Mouse (Mus musculus) intestine, embryonic 14.5 days (tissue): ENCODE results near the gene Atp5b. TPM values are rescaled to one million over a fixed set of nuclear protein-coding genes. Genes with fewer than 3 reads are reported as not detected.
"Not testable (repeated sequence)": the region's sequence is repeated elsewhere in the genome, so short reads cannot be mapped to it uniquely, and the experiment has no call there.

ENCODE experiments used
- ATAC-seq: fragments of 200-750 bp; cut with Nextera tagmentation; replicated peaks from 2 replicates; pipeline ENCODE4 v1.8.0; 2017; ENCODE audit warnings: low read depth, moderate number of reproducible peaks, moderate TSS enrichment, moderate library complexity; ENCODE audit not compliant: low FRiP score, low TSS enrichment
- DNase-seq: peaks from one replicate; pipeline ENCODE4 v3.0.0-alpha.2; 2018; ENCODE audit warnings: low spot score
- H3K27ac ChIP-seq: fragments of 300-500 bp; sonication (generic); 2 replicates; pipeline ENCODE4 v1.5.1; 2014; ENCODE audit warnings: low read depth, mild to moderate bottlenecking, control low read depth
- H3K27me3 ChIP-seq: fragments of 300-500 bp; sonication (generic); replicated peaks from 2 replicates; pipeline ENCODE4 v1.6.1; 2014; ENCODE audit warnings: low read length, control low read depth; ENCODE audit not compliant: control insufficient read depth, insufficient read depth
- H3K36me3 ChIP-seq: fragments of 300-500 bp; sonication (generic); 2 replicates; pipeline ENCODE4 v1.6.1; 2014; ENCODE audit warnings: low read length, control low read depth; ENCODE audit not compliant: control insufficient read depth, insufficient read depth
- H3K4me1 ChIP-seq: fragments of 300-500 bp; sonication (generic); replicated peaks from 2 replicates; pipeline ENCODE4 v1.6.1; 2014; ENCODE audit warnings: low read length, control low read depth, mixed read lengths; ENCODE audit not compliant: control insufficient read depth, insufficient read depth
- H3K4me2 ChIP-seq: fragments of 300-500 bp; sonication (generic); 2 replicates; pipeline ENCODE4 v1.6.1; 2014; ENCODE audit warnings: low read length
- H3K4me3 ChIP-seq: fragments of 300-500 bp; sonication (generic); 2 replicates; pipeline ENCODE4 v1.5.1; 2014; ENCODE audit warnings: low read depth, low read length, control low read depth, mixed read lengths
- H3K9ac ChIP-seq: fragments of 300-500 bp; sonication (generic); 2 replicates; pipeline ENCODE4 v1.6.1; 2014; ENCODE audit warnings: mild to moderate bottlenecking, low read length
- H3K9me3 ChIP-seq: fragments of 300-500 bp; sonication (generic); 2 replicates; pipeline ENCODE4 v1.6.1; 2016; ENCODE audit warnings: low read length, control low read depth; ENCODE audit not compliant: control insufficient read depth
- WGBS: fragments of 180-500 bp; shearing (Covaris S2); extraction: QIAGEN DNeasy Blood & Tissue Kit; methylation state at CpG from one replicate; pipeline ENCODE4 v1.1.7; 2014; 5-methylcytosine and 5-hydroxymethylcytosine counted together
- polyA plus RNA-seq: library from polyadenylated mRNA; unstranded; fragments of >200 nt; fragmentation: Nextera tagmentation; extraction: Ambion mirVana; gene quantifications from 2 replicates; pipeline ENCODE4 v1.2.1, GENCODE M21; 2014

Gene Atp5b
- polyA plus RNA-seq, 1 experiment from 2014 or later, result 2,654 TPM

GRCm38 (mm10) chr10:128058601-128059151 is 24.4 kb upstream of the Atp5b start, which contains the start of gene Ptges3:
TSS of gene Ptges3 (plus strand) at chr10:128058954.
- Histone ChIP-seq H3K9me3 (no peaks in the 10 kb centered on the region), H3K27me3 (no peaks in the 10 kb centered on the region), H3K4me3 (peak within 1 kb of the TSS; percentile 90), H3K4me2 (peak within 1 kb of the TSS; percentile 91), H3K9ac (peak within 1 kb of the TSS; percentile 95), H3K36me3 (peaks cover 13% of the 10 kb centered on the region), H3K4me1 (peaks cover 18% of the 10 kb centered on the region), H3K27ac (peak within 1 kb of the TSS; percentile 93)
- WGBS, result under 1% methylated on average over 71 of the region's 72 CpGs
- ATAC-seq (peak; percentile 91), DNase-seq (peak; percentile 95)

GRCm38 (mm10) chr10:128059207-128059981 is 23.7 kb upstream of the Atp5b start:
- peak overlapping the region; percentile 95 for H3K9ac ChIP-seq
- H3K4me2 ChIP-seq, result peak overlapping the region; percentile 91
- peaks cover 18% of the 10 kb centered on the region for H3K4me1 ChIP-seq
- under 1% methylated on average over 54 of the region's 62 CpGs for WGBS
- H3K4me3 ChIP-seq, result peak overlapping the region; percentile 90
- H3K27me3 ChIP-seq, result no peaks in the 10 kb centered on the region
- peak; percentile 61 for ATAC-seq
- H3K36me3 ChIP-seq, result peaks cover 18% of the 10 kb centered on the region
- H3K27ac ChIP-seq, result peak overlapping the region; percentile 93
- no peaks in the 10 kb centered on the region for H3K9me3 ChIP-seq
- DNase-seq, result peak; percentile 87

- Histone ChIP-seq H3K4me2 (peak overlapping the region; percentile 91), H3K9ac (no peak overlapping the region), H3K4me1 (peaks cover 18% of the 10 kb centered on the region), H3K9me3 (no peaks in the 10 kb centered on the region), H3K4me3 (peak overlapping the region; percentile 90), H3K27me3 (no peaks in the 10 kb centered on the region), H3K27ac (no peak overlapping the region), H3K36me3 (peaks cover 18% of the 10 kb centered on the region)
- ATAC-seq, result no peak
- WGBS, result 94% methylated on average over 5 of the region's 5 CpGs
- no peak for DNase-seq
Observed at GRCm38 (mm10) chr10:128061109-128061508, 22.0 kb upstream of the Atp5b start.

DNA sequence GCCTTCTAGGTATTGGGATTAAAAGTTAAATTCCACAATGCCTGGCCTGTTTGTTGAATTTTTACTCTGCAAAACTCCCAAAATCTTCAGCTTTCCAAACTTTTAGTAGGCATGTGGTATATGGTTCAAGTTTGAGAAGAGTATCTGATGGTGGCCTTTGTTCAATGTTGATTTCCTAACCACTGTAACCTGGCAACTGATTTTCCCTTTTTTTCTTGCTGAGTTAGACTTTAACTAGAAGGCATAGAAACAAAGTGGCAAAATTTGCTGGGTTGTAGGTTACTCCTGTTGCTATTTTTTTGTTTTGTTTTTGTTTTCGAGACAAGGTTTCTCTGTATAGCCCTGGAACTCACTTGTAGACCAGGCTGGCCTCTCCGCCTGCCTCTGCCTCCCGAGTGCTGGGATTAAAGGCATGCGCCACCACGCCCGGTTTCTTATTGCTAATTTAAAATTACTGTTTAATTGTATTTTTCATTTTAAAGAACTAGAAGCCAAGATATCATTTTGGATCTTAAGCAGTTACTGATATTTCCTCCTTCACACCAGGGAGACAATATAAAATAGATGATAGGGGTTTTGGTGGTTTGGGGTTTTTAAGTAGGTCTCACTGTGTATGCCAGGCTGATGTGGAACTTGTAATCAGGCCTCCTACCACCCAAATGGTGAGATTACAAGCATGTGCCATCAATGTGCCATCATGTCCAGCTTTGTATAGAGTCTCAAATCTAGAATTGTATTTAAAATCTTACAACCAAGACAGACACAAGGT is 20.7 kb upstream of the Atp5b start:
- WGBS, result 90% methylated on average over 6 of the region's 6 CpGs
- no peak for DNase-seq

DNA sequence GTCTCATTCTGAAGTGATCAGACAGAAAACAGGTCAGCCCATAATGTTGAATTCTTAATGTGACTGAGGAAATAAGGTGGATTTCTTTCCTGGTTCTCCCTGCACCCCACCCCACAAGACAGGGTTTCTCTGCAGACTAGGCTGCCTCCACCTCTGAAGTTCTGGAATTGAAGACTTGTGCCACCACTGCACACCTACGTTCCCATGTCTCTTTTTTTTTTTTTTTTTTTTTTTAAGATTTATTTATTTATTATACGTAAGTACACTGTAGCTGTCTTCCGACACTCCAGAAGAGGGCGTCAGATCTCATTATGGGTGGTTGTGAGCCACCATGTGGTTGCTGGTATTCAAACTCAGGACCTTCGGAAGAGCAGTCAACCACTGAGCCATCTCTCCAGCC is 17.0 kb upstream of the Atp5b start:
- Histone ChIP-seq H3K4me1 (peaks cover 5% of the 10 kb centered on the region; the same call in 1 of the 2 replicates), H3K36me3 (peaks cover 44% of the 10 kb centered on the region), H3K27me3 (no peaks in the 10 kb centered on the region), H3K9me3 (0 out of 2 replicates have a peak, but pooled peaks cover 4% of the 10 kb centered on the region), H3K9ac (no peak overlapping the region), H3K4me3 (no peak overlapping the region), H3K4me2 (no peak overlapping the region), H3K27ac (no peak overlapping the region)
- 91% methylated on average over 5 of the region's 5 CpGs for WGBS
- DNase-seq (no peak), ATAC-seq (no peak)

More for the DNA sequence above, 20.7 kb upstream of the Atp5b start:
- Histone ChIP-seq H3K9ac (no peak overlapping the region), H3K36me3 (peaks cover 18% of the 10 kb centered on the region), H3K27me3 (no peaks in the 10 kb centered on the region), H3K9me3 (no peaks in the 10 kb centered on the region), H3K4me3 (no peak overlapping the region), H3K4me1 (peaks cover 18% of the 10 kb centered on the region), H3K4me2 (0 out of 2 replicates have a peak overlapping the region, but pooled peaks have one; percentile 13), H3K27ac (no peak overlapping the region)
- no peak for ATAC-seq

DNA sequence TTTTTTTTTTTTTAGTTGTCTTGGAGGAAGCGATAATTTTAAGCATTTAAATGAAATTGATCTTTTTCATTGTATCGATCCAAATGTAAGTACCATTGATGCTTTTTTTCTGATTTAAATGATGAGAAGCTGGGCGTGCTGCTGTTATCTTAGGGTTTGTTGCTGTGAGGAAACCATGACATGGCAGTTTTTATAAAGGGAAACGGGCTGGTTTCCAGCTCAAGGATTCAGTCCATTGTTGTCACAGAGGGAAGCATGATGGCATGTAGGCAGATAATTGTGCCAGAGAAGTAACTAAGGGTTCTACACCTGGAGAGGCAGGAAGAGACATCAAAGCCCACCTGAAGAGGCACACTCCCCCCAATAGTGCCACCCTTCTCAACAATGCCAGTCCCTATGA is 13.9 kb upstream of the Atp5b start:
- H3K36me3 ChIP-seq, result peaks cover 57% of the 10 kb centered on the region
- 95% methylated on average over 4 of the region's 4 CpGs for WGBS
- no peak for ATAC-seq

GRCm38 (mm10) chr10:128070432-128070831 is 12.6 kb upstream of the Atp5b start:
- H3K27me3 ChIP-seq, ATAC-seq, H3K4me2 ChIP-seq, H3K4me3 ChIP-seq, H3K9me3 ChIP-seq, H3K4me1 ChIP-seq, H3K9ac ChIP-seq, DNase-seq, H3K27ac ChIP-seq: not testable (repeated sequence)
- 98% methylated on average over 2 of the region's 2 CpGs for WGBS
- peaks cover 69% of the 10 kb centered on the region for H3K36me3 ChIP-seq

More for the DNA sequence above, 13.9 kb upstream of the Atp5b start:
- H3K4me1 ChIP-seq, result no peaks in the 10 kb centered on the region; the same call in 1 of the 2 replicates
- no peak overlapping the region for H3K27ac ChIP-seq
- H3K9me3 ChIP-seq, result 0 out of 2 replicates have a peak, but pooled peaks cover 4% of the 10 kb centered on the region
- no peak overlapping the region for H3K4me2 ChIP-seq
- no peaks in the 10 kb centered on the region for H3K27me3 ChIP-seq
- no peak for DNase-seq
- H3K9ac ChIP-seq, result no peak overlapping the region
- no peak overlapping the region for H3K4me3 ChIP-seq

DNA sequence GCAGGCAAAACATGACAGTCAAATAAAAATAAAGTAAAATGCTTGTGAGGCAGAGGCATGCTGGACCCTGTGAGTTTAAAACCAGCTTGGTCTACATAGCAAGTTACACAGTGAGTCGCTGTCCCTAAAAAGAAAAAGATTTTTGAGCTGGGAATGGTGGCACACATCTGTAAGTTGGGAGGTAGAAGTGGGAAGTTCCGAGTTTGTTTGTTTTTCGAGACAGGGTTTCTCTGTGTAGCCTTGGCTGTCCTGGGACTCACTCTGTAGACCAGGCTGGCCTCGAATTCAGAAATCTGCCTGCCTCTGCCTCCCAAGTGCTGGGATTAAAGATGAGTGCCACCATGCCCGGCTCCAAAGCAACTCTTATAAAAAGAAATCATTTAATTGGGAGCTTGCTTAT is 4.8 kb upstream of the Atp5b start:
- 79% methylated on average over 5 of the region's 5 CpGs for WGBS
- not testable (repeated sequence) for H3K9me3 ChIP-seq, H3K4me2 ChIP-seq, H3K4me1 ChIP-seq, H3K9ac ChIP-seq, H3K27me3 ChIP-seq, DNase-seq, ATAC-seq, H3K27ac ChIP-seq, H3K4me3 ChIP-seq
- H3K36me3 ChIP-seq, result peaks cover 39% of the 10 kb centered on the region
